Comparison of ENCODE assay signal across 10 mouse cellular contexts in the genomic region with DNA sequence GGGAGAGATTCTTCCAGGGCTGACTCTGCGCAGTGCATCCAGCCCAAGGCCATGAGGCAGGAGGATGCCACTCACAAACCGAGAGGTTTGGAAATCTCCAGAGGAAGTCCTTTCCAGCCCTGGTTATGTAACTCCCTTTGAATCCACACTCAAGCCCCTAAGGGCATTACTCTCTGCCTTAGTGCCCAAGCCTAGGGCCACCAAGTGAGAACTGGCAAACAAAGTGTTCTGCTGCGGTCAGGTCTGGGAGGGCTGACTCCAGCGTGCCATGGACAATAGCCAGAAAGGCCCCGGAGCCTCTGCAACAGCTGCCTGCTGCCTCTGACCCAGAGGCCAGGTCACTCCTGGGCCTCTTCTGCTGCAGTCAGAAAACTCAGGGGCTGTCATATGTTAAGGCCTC. TPM values are rescaled to one million over a fixed set of nuclear protein-coding genes. Genes with fewer than 3 reads are reported as not detected.
DNase-seq lines count a peak whose midpoint lies in the region; ATAC-seq and TF ChIP-seq lines count a peak whose summit lies in the region.
"Had no signal": no experiment of that assay in that cellular context is flagged by ENCODE, and none has a peak within 500 bp of the region (broad histone marks: within the 10 kb centered on the region; RNA-seq: fewer than 3 reads in every experiment).

No protein-coding gene starts in this region.

- ATAC-seq in heart, embryonic 12.5 days (ENCODE audit: insufficient number of reproducible peaks, low FRiP score): no peak
- ATAC-seq in forebrain, embryonic 13.5 days: no peak
- ATAC-seq in hindbrain, embryonic 12.5 days (ENCODE audit: low FRiP score): no peak
- ATAC-seq: midbrain, embryonic 13.5 days had no signal

- TF ChIP-seq POLR2A in lung, adult 2 months (IDR thresholded peaks at IDR 0.05; ENCODE audit: borderline replicate concordance, extremely low read depth, low read depth, low read length): no peak

- no peaks in the 10 kb centered on the region for H3K9me3 ChIP-seq in heart, embryonic 12.5 days (replicated peaks)
- H3K9me3 ChIP-seq in forebrain, embryonic 13.5 days (replicated peaks): no peaks in the 10 kb centered on the region
- no peaks in the 10 kb centered on the region for H3K9me3 ChIP-seq in hindbrain, embryonic 12.5 days (replicated peaks)
- H3K9me3 ChIP-seq: midbrain, embryonic 13.5 days had no signal

- no peak overlapping the region for H3K4me2 ChIP-seq in heart, embryonic 12.5 days
- H3K4me2 ChIP-seq in forebrain, embryonic 13.5 days: no peak overlapping the region
- no peak overlapping the region for H3K4me2 ChIP-seq in hindbrain, embryonic 12.5 days (replicated peaks)
- H3K4me2 ChIP-seq: midbrain, embryonic 13.5 days had no signal

- DNase-seq in heart, postnatal 4 days: peak; percentile 31
- peak; percentile 68 for DNase-seq in Muller cell, postnatal 12 days (ENCODE audit: inconsistent ontology term)
- DNase-seq in gastrocnemius, adult 18-20 months (ENCODE audit: low spot score): peak; percentile 39
- peak; percentile 36 for DNase-seq in lung, adult 2 months
- DNase-seq in frontal cortex, postnatal 14 days (ENCODE audit: low spot score in 2 of 2): no peak
- DNase-seq: thymus, postnatal 14 days had no signal

- no peak for TF ChIP-seq CTCF in lung, adult 2 months (IDR thresholded peaks at IDR 0.05; ENCODE audit: insufficient read depth, low read length)

- H3K27ac ChIP-seq in heart, embryonic 12.5 days (ENCODE audit: poor library complexity, severe bottlenecking): no peak overlapping the region
- no peak overlapping the region for H3K27ac ChIP-seq in forebrain, embryonic 13.5 days
- no peak overlapping the region for H3K27ac ChIP-seq in hindbrain, embryonic 12.5 days
- H3K27ac ChIP-seq: midbrain, embryonic 13.5 days had no signal

- H3K27me3 ChIP-seq in heart, embryonic 12.5 days (replicated peaks): no peaks in the 10 kb centered on the region
- no peaks in the 10 kb centered on the region for H3K27me3 ChIP-seq in forebrain, embryonic 13.5 days
- no peaks in the 10 kb centered on the region for H3K27me3 ChIP-seq in hindbrain, embryonic 12.5 days
- H3K27me3 ChIP-seq: midbrain, embryonic 13.5 days had no signal

- H3K9ac ChIP-seq in heart, embryonic 12.5 days: no peak overlapping the region
- H3K9ac ChIP-seq in forebrain, embryonic 13.5 days: no peak overlapping the region
- no peak overlapping the region for H3K9ac ChIP-seq in hindbrain, embryonic 12.5 days
- H3K9ac ChIP-seq: midbrain, embryonic 13.5 days had no signal

- no peaks in the 10 kb centered on the region for H3K36me3 ChIP-seq in heart, embryonic 12.5 days
- no peaks in the 10 kb centered on the region for H3K36me3 ChIP-seq in forebrain, embryonic 13.5 days (ENCODE audit: poor library complexity, severe bottlenecking)
- no peaks in the 10 kb centered on the region for H3K36me3 ChIP-seq in hindbrain, embryonic 12.5 days
- H3K36me3 ChIP-seq: midbrain, embryonic 13.5 days had no signal

- no peak overlapping the region for H3K4me3 ChIP-seq in heart, embryonic 12.5 days
- no peak overlapping the region for H3K4me3 ChIP-seq in lung, adult 2 months (replicated peaks; ENCODE audit: extremely low read depth, low read depth, low read length)
- H3K4me3 ChIP-seq in forebrain, embryonic 13.5 days: no peak overlapping the region
- H3K4me3 ChIP-seq in hindbrain, embryonic 12.5 days: no peak overlapping the region
- H3K4me3 ChIP-seq: midbrain, embryonic 13.5 days had no signal

- WGBS in heart, embryonic 12.5 days: 78% methylated on average over 5 of the region's 5 CpGs
- 54% methylated on average over 5 of the region's 5 CpGs for WGBS in lung, adult 2 months
- 80% methylated on average over 5 of the region's 5 CpGs for WGBS in forebrain, embryonic 13.5 days
- WGBS in hindbrain, embryonic 12.5 days: 62% methylated on average over 5 of the region's 5 CpGs

- peaks cover 28% of the 10 kb centered on the region for H3K4me1 ChIP-seq in heart, embryonic 12.5 days (replicated peaks)
- H3K4me1 ChIP-seq in lung, adult 2 months (ENCODE audit: control insufficient read depth, insufficient read depth, low read length): peaks cover 4% of the 10 kb centered on the region
- peaks cover 9% of the 10 kb centered on the region for H3K4me1 ChIP-seq in forebrain, embryonic 13.5 days
- H3K4me1 ChIP-seq in hindbrain, embryonic 12.5 days: peaks cover 7% of the 10 kb centered on the region
- H3K4me1 ChIP-seq: midbrain, embryonic 13.5 days had no signal

RNA-seq across cellular contexts. Expression of gene Thrsp, which starts 1.2 kb away (rescaled TPM):
- total RNA-seq in heart, postnatal 4 days (2021): 1 to 10 TPM; 4.3 to 6.4 TPM
- polyA plus RNA-seq in heart, embryonic 12.5 days (2016; fragmentation: Nextera tagmentation; extraction: Ambion mirVana): 0.34 and 0.63 TPM in 2 replicates
- total RNA-seq in gastrocnemius, adult 18-20 months (2021): 10 to 100 TPM; 15.3 to 19.5 TPM
- 72.8 and 95.2 TPM in 2 replicates for polyA plus RNA-seq in lung, adult 2 months (2012; rRNA removed)
- 1.4 and 1.7 TPM in 2 replicates for polyA plus RNA-seq in forebrain, embryonic 13.5 days (2015; fragmentation: Nextera tagmentation; extraction: Ambion mirVana)
- polyA plus RNA-seq in hindbrain, embryonic 12.5 days (2016; fragmentation: Nextera tagmentation; extraction: Ambion mirVana): 0.72 and 0.81 TPM in 2 replicates

RNA-seq across cellular contexts. Expression of gene Ndufc2, which starts 18.9 kb away (rescaled TPM):
- 100 to 1,000 TPM; 507 TPM for total RNA-seq in heart, postnatal 4 days (2021)
- polyA plus RNA-seq in heart, embryonic 12.5 days (2016; fragmentation: Nextera tagmentation; extraction: Ambion mirVana): 580 TPM in 2 replicates
- total RNA-seq in gastrocnemius, adult 18-20 months (2021): 100 to 1,000 TPM; 266 to 292 TPM
- polyA plus RNA-seq in lung, adult 2 months (2012; rRNA removed): 134 and 135 TPM in 2 replicates
- polyA plus RNA-seq in forebrain, embryonic 13.5 days (2015; fragmentation: Nextera tagmentation; extraction: Ambion mirVana): 422 and 512 TPM in 2 replicates
- polyA plus RNA-seq in hindbrain, embryonic 12.5 days (2016; fragmentation: Nextera tagmentation; extraction: Ambion mirVana): 350 and 364 TPM in 2 replicates

RNA-seq across cellular contexts. Expression of gene Kctd14, which starts 32.4 kb away (rescaled TPM):
- total RNA-seq in heart, postnatal 4 days (2021): under 1 TPM; 0.36 to 0.50 TPM
- polyA plus RNA-seq in heart, embryonic 12.5 days (2016; fragmentation: Nextera tagmentation; extraction: Ambion mirVana): 0.24 and 0.96 TPM in 2 replicates
- total RNA-seq in gastrocnemius, adult 18-20 months (2021): under 1 TPM in 1 of 2 experiments, not detected in 1; 0.14 TPM
- 4.0 and 6.7 TPM in 2 replicates for polyA plus RNA-seq in lung, adult 2 months (2012; rRNA removed)
- 2.4 and 3.3 TPM in 2 replicates for polyA plus RNA-seq in forebrain, embryonic 13.5 days (2015; fragmentation: Nextera tagmentation; extraction: Ambion mirVana)
- 1.8 and 2.3 TPM in 2 replicates for polyA plus RNA-seq in hindbrain, embryonic 12.5 days (2016; fragmentation: Nextera tagmentation; extraction: Ambion mirVana)

RNA-seq across cellular contexts. Expression of gene Alg8, which starts 47.3 kb away (rescaled TPM):
- total RNA-seq in heart, postnatal 4 days (2021): 10 to 100 TPM; 12.5 to 13.4 TPM
- 35.0 and 38.7 TPM in 2 replicates for polyA plus RNA-seq in heart, embryonic 12.5 days (2016; fragmentation: Nextera tagmentation; extraction: Ambion mirVana)
- 1 to 10 TPM; 3.2 to 3.5 TPM for total RNA-seq in gastrocnemius, adult 18-20 months (2021)
- 7.4 and 9.3 TPM in 2 replicates for polyA plus RNA-seq in lung, adult 2 months (2012; rRNA removed)
- polyA plus RNA-seq in forebrain, embryonic 13.5 days (2015; fragmentation: Nextera tagmentation; extraction: Ambion mirVana): 28.3 and 30.8 TPM in 2 replicates
- 27.6 and 28.1 TPM in 2 replicates for polyA plus RNA-seq in hindbrain, embryonic 12.5 days (2016; fragmentation: Nextera tagmentation; extraction: Ambion mirVana)

Comparison
In these comparisons a context has a peak if more than half of its experiments do, and no peak if none do; other contexts are left out.
1. DNase-seq: peak in heart, postnatal 4 days (single experiment), Muller cell, postnatal 12 days (single experiment), gastrocnemius, adult 18-20 months (single experiment) and lung, adult 2 months (single experiment); none in frontal cortex, postnatal 14 days (0 of 2).
2. RNA of gene Thrsp, which starts 1.2 kb away (polyA plus RNA-seq): 72.8 to 95.2 TPM in lung, adult 2 months; 1.4 to 1.7 TPM in forebrain, embryonic 13.5 days, 0.72 to 0.81 TPM in hindbrain, embryonic 12.5 days and 0.34 to 0.63 TPM in heart, embryonic 12.5 days; every median in the first group is over 10 times any median in the second.